ENCODE assay signal across 9 mouse cellular contexts in genomic region chr4:149567432-149568026, GRCm38 (mm10). TPM values are rescaled to one million over a fixed set of nuclear protein-coding genes. Genes with fewer than 3 reads are reported as not detected.
DNase-seq lines count a peak whose midpoint lies in the region; ATAC-seq lines count a peak whose summit lies in the region.
"Had no signal": no experiment of that assay in that cellular context is flagged by ENCODE, and none has a peak within 500 bp of the region (broad histone marks: within the 10 kb centered on the region; RNA-seq: fewer than 3 reads in every experiment).

No protein-coding gene starts in this region.

- DNase-seq in cerebellum, postnatal 10 days, result peak; percentile 60 to 66
- DNase-seq in R1 (ENCODE audit: low read depth, low spot score), result peak; percentile 66
- DNase-seq in kidney, adult 9 months, result peak; percentile 60
- DNase-seq in lung, postnatal 25 days (ENCODE audit: low spot score), result peak; percentile 56
- DNase-seq in heart, adult 9 months (ENCODE audit: low spot score in 2 of 2), result no peak
- DNase-seq: cerebellum, adult 11 months had no signal

- no peak for ATAC-seq in cerebellum, adult (ENCODE audit: insufficient number of reproducible peaks, low FRiP score, low TSS enrichment)
- ATAC-seq in erythroblast, adult 5-6 weeks (replicated peaks; ENCODE audit: low FRiP score, poor library complexity, severe bottlenecking), result no peak
- ATAC-seq in erythroid progenitor cell, adult 5-6 weeks (replicated peaks; ENCODE audit: low FRiP score, poor library complexity, severe bottlenecking), result no peak

RNA-seq across cellular contexts. Expression of gene Clstn1, which starts 18.7 kb away (rescaled TPM):
- total RNA-seq in erythroblast, adult 5-6 weeks (2015; ENCODE audit: low replicate concordance), result 0.58 and 1.3 TPM in 2 replicates
- 1.8 and 2.4 TPM in 2 replicates for total RNA-seq in erythroblast, adult 5-6 weeks (2017; ENCODE audit: low replicate concordance)
- total RNA-seq in erythroid progenitor cell, adult 5-6 weeks (2015; ENCODE audit: low replicate concordance), result 0.72 and 0.84 TPM in 2 replicates
- total RNA-seq in erythroid progenitor cell, adult 5-6 weeks (2017; ENCODE audit: low replicate concordance), result 0.64 and 0.83 TPM in 2 replicates

RNA-seq across cellular contexts. Expression of gene Ctnnbip1, which starts 49.5 kb away (rescaled TPM):
- 4.6 TPM in 1 of 2 replicates, not detected in the other for total RNA-seq in erythroblast, adult 5-6 weeks (2015; ENCODE audit: low replicate concordance)
- total RNA-seq in erythroblast, adult 5-6 weeks (2017; ENCODE audit: low replicate concordance), result 2.2 and 4.6 TPM in 2 replicates
- 0.42 TPM in 1 of 2 replicates, not detected in the other for total RNA-seq in erythroid progenitor cell, adult 5-6 weeks (2015; ENCODE audit: low replicate concordance)
- 0.39 TPM in 1 of 2 replicates, not detected in the other for total RNA-seq in erythroid progenitor cell, adult 5-6 weeks (2017; ENCODE audit: low replicate concordance)

Comparison
In these comparisons a context has a peak if more than half of its experiments do, and no peak if none do; other contexts are left out.
1. DNase-seq: peak in cerebellum, postnatal 10 days (2 of 2), R1 (single experiment), kidney, adult 9 months (single experiment) and lung, postnatal 25 days (single experiment); none in heart, adult 9 months (0 of 2).